Mouse (Mus musculus): ENCODE data around the gene Klhl30. TPM values are rescaled to one million over a fixed set of nuclear protein-coding genes. Genes with fewer than 3 reads are reported as not detected.

Gene Klhl30
- polyA plus RNA-seq (2012; rRNA removed), result 2.6 and 3.4 TPM in 2 replicates

DNA sequence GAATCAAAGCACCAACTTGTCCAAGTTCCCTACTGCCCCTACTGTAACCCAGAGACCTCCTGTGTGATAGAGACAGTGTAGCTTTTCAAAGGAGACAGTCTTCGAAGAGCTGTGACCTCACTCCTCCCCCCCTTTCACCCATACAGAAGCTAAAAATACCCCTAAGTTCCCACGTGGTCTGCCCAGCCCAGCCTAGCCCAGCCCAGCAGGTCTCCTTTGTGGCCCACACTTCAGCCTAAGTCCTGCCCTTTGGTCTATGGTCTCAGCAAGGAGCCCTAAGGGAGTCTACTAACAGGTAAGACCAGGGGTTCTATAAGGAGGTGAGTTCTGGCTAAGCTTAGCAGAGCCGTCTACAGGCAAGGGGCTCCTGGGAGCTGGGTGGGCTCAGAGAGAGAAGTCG, at the start of gene Klhl30:
TSS of gene Klhl30 (plus strand) at position 176 of the 400 bp plus-strand sequence.

DNA sequence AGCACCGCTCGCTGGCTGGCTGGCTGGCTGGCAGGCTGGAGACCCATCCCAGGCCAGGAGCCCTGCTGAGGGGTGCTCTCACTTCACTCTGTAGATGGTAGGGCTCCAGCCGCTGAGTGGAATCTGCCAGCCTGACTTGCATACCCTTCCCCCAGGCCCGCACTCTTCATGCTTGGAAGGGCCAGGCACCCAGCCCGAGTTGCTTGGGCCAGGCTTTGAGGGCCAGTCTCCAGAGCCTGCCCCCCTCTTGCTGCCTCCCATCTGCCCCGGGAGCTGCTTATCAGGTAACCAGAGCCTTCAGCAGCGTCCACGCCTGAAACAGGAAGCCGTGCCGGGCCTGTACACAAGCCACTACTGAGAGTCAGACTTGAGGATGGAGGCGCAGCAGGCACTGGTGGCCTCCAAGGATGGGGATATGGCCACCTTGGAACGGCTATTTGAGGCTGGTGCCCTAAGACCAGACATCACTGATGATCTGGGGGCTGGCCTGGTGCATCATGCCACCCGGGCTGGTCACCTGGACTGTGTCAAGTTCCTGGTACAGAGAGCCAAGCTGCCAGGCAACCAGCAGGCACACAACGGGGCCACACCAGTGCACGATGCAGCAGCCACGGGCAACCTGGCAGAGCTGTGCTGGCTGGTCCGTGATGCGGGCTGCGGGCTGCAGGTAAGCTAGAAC, 28.9 kb upstream of the Klhl30 start, which contains the start of gene Espnl:
TSS of gene Espnl (plus strand) at position 316 of the 679 bp plus-strand sequence.

DNA sequence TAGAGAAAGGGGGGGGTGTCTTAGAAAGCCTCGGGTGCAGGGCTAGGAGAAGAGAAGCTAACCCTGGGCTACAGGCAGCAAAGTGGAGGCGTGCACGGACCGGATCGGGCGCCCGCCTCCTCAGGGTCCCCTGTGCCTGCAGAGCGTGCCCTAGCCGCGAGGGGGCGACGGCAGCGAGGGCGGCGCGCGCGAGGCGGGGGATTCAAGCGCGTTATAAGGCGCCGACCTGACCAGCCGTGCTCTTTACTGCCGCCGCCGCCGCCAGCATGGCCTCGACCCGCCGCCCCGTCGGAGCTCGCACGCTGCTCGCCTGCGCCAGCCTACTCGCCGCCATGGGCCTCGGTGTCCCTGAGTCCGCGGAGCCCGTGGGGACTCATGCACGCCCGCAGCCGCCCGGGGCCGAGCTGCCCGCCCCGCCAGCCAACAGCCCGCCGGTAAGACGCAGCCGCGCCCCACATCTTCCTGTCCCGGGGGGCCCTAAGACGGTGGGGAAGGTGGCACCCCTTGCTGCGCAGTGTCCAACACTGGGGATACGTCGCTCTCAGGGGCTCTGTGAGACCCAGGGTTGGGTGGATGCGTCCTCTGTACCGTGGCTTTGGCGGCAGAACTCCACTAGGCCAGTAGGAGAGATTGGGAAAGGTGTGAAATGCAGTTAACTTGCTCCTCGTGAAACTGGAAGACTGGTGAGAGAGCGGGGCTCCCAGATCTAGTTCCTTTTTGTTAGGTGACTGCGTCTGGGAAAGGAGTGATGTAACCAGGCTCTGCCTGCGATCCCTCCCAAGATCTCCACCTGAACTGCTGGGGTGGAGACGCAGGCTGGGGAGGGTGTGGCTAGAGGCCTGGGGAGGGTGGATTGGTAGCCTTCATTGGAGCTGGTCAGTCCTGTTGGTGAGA, 15.6 kb downstream of the Klhl30 start, which contains the start of gene Erfe:
TSS of gene Erfe (plus strand) at position 216 of the 894 bp plus-strand sequence.

DNA sequence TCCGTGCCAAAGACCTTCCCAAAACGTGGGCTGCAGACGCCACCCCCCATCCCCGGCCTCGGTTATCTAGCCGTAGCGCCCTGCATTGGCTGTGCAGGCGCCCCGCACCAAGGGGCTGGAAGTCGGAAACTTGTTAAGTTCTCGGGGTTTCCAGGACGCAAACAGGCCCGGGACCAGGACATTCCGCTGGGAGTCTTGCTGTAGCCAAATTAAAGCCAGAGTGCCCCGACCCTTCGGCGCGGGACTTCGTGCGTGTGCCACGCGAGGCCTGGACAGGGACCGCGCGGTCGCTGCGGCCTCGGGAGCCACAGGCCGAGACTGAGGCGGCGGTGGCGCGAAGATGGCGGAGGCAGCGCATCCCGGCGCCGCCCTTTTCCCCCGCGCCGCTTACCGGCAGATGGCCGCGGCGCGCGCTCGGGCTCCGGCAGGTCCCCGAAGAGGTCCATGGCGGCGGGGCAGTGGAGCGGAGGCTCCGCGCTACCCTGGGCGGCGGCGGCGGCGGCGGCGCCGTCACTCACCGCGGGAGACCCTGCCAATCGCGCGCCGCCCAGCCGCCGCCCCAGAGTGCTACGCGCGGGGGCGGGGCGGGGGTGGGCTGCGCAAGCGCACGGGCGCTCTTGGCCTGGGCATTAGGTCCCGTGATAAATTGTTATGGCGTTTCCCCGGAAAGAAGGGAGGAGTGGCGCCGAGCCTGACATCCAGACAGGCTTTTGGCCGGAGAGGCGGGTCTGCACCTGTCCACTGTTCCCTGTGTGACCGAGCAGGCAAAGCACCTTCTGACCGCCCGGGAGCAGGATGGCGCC, 47.6 kb downstream of the Klhl30 start, which contains the start of gene Ilkap:
TSS of gene Ilkap (minus strand) at position 556 of the 803 bp plus-strand sequence.

Other genes with a start within 250 kb of the Klhl30 start
- not detected in 2 replicates for gene Rbm44, start 205.9 kb upstream of the Klhl30 start, polyA plus RNA-seq (2012; rRNA removed)
- gene Ramp1, start 171.2 kb upstream of the Klhl30 start, polyA plus RNA-seq (2012; rRNA removed), result 10.3 and 11.8 TPM in 2 replicates
- 5.4 and 6.3 TPM in 2 replicates for gene Ube2f, start 100.7 kb upstream of the Klhl30 start, polyA plus RNA-seq (2012; rRNA removed)
- 8.8 and 9.4 TPM in 2 replicates for gene Scly, start 52.7 kb upstream of the Klhl30 start, polyA plus RNA-seq (2012; rRNA removed)
- gene Espnl, start 28.9 kb upstream of the Klhl30 start, polyA plus RNA-seq (2012; rRNA removed), result 0.02 and 0.05 TPM in 2 replicates
- 1.5 and 2.5 TPM in 2 replicates for gene Erfe, start 15.4 kb downstream of the Klhl30 start, polyA plus RNA-seq (2012; rRNA removed)
- 21.6 and 31.5 TPM in 2 replicates for gene Ilkap, start 47.8 kb downstream of the Klhl30 start, polyA plus RNA-seq (2012; rRNA removed)
- gene Hes6, start 63.0 kb downstream of the Klhl30 start, polyA plus RNA-seq (2012; rRNA removed), result 28.5 and 43.1 TPM in 2 replicates
- 2.0 and 2.4 TPM in 2 replicates for gene Per2, start 108.3 kb downstream of the Klhl30 start, polyA plus RNA-seq (2012; rRNA removed)
- 1.8 and 1.9 TPM in 2 replicates for gene Traf3ip1, start 143.6 kb downstream of the Klhl30 start, polyA plus RNA-seq (2012; rRNA removed)
- gene Asb1, start 189.5 kb downstream of the Klhl30 start, polyA plus RNA-seq (2012; rRNA removed), result 1.2 and 1.6 TPM in 2 replicates

Data from stomach, adult 2 months (tissue).